Mouse (Mus musculus) spleen, adult 12 weeks (tissue): Measurements from ENCODE around the gene Disp1.

Experiments used
- DNase-seq: peaks from one replicate; pipeline ENCODE4 v3.0.0; 2022; ENCODE audit warnings: low spot score

The Disp1 gene

DNA sequence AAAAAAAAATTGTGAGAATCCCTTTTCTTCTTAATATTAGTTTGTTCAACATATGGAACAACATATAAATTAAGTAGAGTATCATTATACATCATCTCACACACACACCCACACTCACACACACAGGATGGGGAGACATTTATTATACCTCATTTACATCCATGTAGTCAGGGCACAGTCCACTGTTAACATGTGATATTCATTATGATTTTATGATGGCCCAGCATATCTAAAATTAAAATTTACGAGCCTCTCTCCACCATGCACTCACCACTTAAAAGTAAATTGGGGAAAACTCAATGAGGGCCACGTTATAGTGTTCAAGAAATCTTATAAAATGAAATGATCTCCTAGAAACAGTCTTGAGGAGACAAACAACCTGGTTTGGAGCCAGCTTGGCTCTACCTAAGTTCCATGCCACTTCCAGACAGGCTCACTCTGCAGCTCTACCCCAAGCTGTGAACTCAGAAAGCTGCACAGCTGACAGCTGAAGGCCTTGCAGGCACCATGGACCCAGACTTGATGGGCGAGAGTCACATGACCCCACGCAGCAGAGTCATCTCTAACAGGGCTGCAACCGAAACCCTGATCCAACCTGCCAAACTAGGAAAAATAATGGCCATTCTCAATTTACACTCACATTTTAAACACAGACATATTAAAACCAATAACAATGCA, 57.7 kb downstream of the Disp1 start:
- no peak for DNase-seq

DNA sequence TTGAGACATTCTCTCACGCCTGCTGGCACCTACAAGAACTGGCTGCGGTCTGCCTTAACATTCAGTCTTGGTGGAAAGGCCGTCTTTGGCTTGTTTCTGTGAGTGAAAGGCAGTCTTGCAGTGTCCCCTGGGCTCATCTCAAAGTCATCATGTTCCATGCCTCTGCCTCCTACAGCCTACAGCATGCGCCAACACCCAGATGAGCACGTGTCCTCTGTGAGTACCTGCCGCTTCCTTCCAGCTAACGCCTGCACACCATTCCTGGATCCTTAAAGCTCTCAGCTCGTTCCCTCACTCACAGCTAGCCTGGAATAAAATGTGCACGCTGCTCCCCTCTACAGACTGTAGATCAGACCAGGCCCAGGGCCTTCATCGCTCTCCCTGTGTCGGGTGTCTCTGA, 60.3 kb downstream of the Disp1 start:
- DNase-seq = no peak

DNA sequence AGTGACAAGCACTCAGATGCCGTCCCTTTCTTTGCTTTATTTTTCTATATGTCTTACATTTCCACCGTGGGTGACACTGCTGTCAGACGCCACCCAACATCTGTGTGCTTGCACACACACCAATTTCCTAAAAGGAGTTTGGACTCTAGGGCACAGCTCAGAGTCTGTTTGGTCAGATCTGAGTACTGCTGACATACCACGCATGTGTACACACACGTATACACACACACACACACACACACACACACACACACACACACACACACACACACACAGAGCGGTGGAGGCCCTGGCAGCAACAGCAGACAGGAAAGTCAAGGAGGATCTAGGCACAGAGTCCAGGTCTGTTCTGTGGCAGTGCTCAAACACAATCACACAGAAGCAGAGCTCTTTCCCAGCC, 61.1 kb downstream of the Disp1 start:
- DNase-seq = no peak

DNA sequence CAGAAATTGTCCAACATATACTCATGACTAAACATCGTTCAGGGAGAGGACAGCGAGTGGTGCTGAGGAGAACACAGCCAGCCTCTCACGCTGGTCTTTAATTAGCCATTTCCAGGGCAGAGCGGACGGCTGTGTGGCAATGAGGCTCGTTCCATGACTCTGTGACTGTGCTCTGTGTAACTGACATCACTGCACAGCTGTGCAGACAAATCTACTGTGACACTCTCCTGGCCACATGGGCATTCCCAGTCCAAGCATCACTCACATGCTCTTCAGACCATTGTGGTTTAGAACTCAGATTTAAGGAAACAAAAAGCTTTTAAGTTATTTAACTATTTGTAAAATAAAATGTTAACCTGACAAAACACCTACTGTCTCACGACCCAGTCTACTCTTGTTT, 62.1 kb downstream of the Disp1 start:
- DNase-seq = no peak

DNA sequence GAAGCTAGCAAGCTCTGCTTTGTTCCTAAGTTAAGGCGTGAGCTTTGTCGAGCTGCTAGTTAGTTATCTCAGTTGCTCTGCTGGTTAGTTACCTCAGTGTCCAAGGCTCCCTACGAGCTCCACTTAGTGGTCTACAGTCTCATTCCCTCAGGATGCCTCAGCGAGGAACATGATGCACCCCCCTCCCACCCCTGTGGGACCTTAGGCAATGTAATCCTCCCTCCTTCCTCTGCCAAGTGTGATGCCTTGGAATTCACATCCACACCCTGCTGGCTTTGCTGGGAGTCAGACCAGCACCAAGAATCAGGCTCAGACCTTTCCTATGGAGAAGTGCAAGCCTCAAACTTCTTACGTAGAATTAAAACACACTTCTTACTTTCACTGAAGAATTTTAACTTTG, 65.7 kb downstream of the Disp1 start:
- DNase-seq = no peak

DNA sequence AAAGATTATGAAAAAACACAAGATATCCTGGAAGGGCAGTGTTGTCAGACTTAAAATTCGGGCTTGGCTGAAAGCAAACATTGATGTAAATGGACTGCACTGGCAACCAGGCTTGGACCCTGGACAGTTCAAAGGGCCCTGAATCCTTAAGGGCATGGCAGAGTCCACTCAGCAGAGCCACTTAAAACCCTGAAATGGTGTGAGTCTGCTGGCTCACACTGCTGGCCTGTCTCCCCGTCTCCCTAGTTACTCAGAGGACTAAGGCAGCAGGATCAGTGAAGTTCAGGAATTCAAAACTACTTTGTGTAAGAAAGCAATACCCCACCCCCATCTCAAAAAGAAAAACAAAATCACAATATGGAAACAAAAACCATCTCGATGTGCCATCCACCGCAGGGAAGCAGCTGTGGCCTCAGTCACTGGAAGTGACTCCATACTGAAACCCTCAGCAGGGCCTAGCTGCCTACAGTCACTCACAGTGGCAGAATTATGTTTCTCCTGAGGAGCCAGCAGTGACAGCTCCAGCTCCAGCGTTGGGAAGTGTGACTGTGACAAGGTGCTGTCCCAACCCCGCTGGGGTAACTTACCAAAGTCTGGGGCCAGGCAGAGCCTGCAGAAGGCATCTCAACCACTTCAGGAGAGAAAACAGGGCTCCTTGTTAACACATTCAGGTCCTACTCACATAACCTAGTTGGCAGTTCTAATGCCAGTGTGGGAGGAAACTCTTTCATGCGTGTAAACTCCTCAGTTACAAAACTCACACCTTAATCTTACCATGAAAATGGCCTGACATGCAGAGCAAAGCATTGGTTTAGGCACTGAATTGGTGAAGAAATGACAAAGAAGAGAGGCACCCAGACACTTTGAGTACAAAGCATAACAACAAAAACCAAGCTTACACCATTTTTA, 66.8 kb downstream of the Disp1 start:
- DNase-seq = no peak

DNA sequence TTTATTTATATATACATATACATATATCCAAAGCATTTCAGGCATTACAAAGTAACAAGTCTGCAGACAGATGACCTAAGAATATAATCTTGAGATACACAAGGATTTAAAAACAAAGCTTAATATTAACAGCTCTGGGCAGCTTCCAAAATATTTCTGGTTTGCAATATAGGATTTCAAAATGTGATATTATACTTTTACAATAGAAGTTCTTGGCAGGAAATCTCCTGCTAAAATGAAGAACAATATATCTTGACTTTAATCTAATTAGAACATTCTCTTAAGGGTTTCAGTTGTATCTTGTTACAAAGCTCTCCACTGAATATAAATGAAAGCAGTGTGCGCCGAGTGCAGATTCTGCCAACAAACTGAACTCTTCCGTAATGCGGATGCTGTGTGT, 68.0 kb downstream of the Disp1 start:
- DNase-seq = no peak

DNA sequence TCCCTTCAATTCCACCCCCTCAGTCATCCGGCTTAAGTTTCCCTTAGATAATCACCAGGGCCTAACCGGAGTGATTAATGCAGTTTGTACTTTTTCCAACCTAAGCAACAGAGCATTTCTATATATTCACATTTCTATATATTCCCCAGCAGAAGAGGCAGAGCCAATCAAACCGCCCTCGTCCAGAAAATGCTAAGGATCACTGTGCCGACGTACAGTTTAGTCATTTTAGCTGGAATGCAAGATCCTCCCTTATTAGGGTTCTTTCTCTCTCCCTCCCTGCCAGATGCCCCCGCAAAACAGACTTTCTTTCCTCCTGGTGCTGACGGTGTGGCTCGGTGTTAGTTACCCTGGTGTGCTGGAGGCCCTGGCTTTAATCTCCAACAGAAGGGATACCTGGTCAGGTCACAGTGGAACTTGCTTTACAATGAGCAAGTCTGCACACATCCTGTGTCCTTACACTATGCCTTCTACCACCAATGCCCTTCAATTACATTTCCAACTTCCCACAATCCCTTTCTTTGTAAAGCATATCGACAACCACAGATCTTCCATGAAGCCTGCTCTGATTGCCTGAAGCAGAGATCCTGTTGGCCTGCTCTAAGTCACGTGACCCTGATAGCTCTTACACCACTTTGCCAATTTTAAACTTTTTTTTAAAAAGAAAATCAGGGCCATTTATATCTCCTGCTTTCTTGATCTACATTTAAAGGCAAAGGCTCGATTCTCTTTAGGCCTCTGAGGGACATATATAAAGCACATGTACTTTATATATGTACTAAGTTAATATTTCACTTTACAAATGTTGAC, 69.6 kb downstream of the Disp1 start:
- no peak for DNase-seq

DNA sequence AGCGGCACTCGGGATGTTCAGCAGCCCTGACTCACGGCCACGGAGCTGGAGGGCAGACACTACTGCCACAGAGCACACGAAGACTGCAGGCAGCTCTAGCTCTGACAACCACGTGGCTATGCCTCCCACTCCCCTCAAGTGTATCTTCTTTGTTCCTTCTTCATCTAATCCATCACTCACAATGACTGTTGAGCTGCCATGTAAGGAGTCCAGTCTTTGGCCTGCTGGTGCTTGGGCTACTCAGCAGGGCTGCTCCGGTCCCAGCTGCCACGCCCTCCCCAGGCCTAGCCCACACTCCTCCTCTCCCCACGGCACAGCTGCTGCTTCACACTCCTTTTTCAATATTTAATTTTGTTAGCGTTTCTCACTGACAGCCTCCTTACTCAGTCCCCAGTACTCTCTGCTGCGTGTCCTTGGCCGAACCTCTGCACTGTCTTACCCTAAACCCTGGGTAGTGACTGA, 70.9 kb downstream of the Disp1 start:
- DNase-seq = no peak

DNA sequence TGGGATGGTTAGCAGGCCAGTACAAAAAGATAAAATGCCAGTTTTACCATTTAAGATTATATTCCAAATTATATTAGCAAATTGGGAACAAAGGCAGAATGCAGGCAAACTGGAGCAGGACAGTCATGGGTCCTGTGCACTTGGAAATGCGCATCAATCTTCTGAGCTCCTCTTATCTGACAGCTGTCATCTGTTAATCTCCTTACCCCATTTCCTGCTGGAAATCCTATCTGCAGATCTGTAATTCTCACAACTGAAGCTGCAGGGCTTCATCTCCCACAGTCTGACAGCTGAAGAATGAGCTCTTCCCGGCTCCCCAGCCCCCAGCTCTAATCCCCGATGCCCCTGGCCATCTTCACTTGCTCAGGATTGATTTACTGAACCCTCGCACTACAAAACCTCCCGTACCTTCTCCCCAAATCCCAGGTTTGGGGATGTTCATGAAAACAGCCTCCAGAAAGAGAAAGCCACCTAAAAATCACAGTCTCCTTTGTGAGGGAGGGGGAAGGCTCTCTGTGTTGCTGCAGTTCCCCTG, 71.7 kb downstream of the Disp1 start:
- no peak for DNase-seq

DNA sequence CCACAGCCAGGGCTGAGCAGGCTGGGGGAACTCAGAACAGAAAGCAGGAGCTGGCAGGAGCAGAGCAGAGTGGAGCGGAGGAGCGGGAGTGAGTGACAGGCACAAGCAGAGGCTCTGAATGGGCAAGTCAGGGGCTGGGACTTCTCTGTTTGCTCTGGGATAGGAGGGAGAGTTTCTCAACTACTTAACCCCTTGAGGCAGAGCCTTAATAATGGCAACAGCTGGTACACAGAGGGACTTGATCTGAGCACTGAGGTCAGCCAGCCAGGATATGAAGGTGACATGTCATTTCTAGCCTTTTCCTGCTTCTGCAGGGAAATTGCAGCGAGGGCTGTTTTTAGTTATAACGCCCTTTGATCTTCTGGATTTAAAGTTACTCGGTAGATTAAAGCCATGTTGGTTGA, 73.9 kb downstream of the Disp1 start:
- no peak for DNase-seq

DNA sequence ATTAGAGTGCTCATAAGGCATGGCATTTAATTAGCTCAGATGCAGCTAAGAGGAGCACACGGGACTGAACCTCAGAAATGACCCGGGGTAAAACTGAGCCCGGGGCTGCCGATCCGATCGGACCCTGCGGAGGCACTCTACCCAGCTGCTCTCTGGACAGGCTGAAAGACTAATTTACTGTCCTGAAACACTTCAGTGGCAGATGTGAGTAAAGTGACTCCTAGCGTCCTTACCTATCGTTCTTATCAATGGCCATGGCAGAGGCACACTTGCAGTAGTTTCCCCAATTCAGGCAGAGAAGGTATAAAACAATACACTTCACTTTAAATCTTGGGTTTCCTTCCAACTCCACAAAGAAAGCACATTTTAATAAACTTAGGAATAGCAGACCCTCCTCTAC, 74.5 kb downstream of the Disp1 start:
- DNase-seq = no peak

DNA sequence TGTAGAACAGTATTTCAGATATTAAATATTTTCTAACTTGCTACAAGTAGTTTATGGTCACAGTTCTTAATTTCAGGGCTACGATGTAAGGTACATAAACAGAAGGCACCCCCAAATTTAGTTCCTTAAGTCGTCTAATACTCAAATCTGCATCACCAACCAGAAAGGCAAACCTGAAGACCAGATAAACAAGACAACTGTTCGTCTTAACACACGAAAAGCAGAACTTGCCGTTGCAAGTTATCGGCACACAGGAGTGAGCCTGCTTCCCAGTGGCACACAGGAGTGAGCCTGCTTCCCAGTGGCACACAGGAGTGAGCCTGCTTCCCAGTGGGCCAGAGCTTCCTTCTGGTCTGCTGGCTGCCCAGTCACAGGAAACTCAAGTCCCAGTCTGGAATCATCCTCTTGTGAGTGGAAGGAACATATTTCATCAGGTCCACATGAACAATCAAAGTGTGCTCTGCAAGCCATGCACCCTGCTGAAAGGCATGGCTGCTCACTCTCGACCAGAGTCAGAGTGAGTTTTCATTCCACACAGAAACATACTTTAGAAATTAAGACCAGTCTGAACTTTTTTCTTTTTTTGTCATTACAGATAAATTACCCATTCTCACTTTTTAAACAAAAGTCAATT, 75.1 kb downstream of the Disp1 start:
- DNase-seq = no peak

DNA sequence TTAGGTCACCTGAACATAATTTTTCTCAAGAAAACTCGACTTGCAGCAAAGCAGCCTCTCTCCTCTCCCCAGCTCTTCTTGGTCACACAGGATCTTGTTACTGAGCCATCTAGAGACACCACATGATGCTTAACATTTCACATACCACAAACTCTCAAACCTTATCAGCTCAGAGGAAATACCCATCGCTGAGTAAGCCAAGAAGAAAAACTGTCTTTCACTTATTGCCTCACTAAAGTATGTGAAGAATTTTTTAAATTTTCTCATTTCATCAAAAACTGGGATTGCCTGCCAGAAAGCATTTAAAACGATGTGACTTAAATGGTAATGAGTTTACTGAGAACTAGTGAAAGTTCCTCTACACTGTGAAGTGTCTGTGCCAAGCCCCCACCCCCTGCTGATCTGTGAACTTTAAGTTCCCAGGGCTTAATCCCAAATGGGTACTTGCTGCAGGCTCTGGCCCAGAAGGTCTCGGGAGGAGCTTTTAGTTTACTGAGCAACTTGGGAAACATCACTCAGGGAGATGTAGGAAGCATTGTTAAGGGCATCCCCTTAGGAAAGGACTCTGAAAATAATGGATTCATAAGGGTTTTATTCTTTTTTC, 76.6 kb downstream of the Disp1 start:
- no peak for DNase-seq

DNA sequence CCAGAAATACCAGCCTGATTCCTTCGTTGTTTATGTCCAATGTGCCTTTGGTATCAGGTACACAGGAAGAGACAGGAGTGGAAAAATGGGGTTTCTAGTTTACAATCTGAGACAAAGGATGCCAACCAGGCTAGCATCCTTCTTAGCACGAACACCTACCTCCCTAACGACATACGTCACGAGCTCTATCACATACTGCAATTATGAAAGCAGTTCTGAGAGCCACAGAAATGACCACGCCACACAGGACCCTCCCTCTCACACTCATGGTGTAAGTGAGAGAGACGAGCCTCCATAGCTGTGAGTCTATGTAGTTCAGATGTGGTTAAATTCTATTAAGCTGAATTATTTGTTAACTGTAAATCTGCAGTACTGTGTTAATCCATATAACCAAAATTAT, 78.1 kb downstream of the Disp1 start:
- no peak for DNase-seq

DNA sequence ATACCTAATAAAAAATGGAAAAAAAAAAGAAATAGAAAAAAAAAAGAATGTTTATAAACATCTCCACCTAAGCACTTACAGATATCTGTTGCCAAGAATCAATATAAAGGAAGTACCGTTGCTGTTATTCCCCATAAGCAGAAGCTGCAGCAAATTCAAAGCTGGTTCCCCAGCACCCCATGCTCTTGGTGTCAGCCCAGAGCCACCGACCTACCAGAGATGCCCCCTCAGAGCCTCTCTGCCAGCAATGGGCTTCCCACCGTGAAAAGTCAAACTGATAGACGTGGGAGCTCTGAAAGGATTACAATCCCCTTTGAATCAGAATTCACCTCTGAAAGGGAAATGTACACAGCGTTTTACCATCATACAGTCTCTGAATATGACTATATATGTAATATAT, 78.8 kb downstream of the Disp1 start:
- DNase-seq = no peak

DNA sequence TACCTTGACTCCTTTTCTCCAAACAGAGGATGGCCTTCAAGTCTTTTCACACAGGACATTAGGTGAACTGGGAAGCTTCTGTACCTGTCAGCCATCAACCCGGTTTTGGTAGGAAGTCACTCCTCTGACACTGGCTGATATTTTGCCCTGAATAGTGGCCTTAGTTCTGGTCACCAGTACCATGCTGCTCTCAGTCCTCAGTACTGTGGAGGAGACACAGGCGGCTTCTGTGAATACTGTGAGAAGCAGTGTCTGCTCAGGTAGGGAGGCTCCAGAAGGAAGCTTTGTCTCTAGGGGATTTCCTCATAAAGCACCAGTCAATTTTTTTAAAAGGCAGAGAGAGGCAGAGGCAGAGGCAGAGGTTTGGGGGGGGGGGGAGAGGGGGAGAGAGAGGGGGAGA, 80.0 kb downstream of the Disp1 start:
- DNase-seq = no peak

DNA sequence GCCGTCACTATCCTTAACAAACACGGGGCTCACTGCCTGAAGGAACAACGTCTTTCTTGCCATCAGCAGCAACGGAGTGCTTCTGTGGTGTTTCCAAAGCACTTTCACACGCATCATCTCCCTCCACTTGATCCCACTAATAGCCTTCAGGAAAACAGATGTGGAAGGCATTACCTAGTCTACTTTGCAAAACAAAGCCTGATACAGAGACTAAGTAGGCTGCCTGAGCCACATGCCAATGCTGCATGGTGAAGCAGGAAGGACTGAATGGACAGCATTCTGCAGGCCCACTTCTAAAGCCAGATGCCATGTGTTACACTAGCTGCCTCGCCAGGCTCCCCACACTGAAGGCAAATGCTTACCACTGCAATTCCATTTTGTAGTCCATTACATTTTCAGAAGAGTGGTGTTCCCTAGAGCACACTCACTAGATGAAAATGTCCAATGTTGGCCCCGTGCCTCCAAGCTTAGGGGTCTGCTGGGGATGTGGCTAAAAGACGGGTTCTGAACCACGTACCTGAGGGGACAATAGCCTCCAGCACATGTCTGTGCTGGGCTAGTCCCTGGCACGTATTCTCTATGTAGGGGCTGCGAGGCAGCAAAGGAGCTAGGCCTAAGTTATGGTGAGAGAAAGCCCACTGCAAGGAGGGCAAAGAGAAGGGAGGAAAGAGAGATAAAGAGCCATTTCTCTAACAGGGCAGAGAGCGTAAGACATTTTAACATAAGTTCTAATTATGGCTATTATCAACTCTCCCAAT, 80.6 kb downstream of the Disp1 start:
- DNase-seq = no peak

DNA sequence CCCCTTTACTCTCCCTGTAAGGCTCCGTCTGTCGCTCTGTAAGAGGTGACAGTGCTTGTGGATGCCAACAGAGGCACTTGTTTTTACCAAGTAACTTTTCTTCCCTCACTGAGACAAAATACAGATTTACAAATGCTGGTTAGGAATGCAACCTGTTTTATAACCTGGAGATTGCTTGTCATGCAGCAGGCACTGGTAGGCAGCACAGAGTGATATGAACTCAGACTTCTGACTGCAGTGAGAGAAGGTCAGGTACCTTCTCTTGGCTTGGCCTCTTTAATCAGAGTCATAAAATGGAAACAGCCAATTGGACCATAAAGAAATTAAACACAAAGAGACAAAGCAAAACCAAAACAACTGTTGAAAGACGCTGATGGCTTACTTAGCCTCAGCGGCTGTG, 83.2 kb downstream of the Disp1 start:
- no peak for DNase-seq

DNA sequence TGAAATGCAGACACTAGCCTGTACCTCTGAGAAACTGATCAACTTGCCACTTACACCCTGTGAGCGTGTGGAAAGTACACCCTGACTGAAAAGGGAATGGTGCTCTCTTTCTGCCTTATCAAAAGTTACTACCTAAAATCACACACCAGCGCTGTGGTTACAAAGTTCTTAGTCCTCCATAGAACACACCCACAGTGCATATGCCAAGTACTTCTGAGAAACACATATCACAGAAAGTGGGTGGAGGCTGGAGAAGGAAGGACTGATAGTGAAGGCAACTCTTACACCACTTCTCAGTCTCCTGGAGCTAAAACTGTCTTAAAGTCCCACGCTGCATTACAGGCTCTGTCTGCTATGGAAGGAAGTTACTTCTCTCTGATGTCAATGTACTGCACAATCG, 86.9 kb downstream of the Disp1 start:
- no peak for DNase-seq

DNA sequence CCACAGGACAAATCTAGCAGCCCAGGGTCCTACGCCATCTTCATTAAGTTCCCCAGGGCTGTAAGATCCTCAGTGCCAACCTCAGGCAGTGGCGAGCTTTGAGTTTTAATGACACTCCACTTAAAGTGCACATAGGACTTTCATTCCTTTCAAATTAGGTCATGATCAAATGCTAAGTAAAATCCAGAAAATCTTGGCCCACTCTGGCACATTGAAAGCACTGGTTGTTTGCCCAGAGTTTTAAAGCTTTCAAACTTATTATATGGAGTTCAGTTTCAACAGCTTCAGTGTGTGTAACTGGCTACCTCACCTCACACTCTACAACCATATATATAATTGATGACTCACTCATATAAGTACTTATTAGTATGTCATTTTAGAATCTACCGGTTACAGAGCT, 87.9 kb downstream of the Disp1 start:
- DNase-seq = no peak
